Mouse (Mus musculus) midbrain, postnatal 0 days (tissue): ENCODE results near the gene Edc4. TPM values are rescaled to one million over a fixed set of nuclear protein-coding genes. Genes with fewer than 3 reads are reported as not detected.

ENCODE experiments used
- ATAC-seq: fragments of 200-750 bp; cut with Nextera tagmentation; 2 replicates; pipeline ENCODE4 v1.8.0; 2017; ENCODE audit warnings: moderate number of reproducible peaks, mild to moderate bottlenecking, moderate TSS enrichment, moderate library complexity; ENCODE audit not compliant: low FRiP score
- DNase-seq: peaks from one replicate; pipeline ENCODE4 v3.0.0-alpha.2; 2015; ENCODE audit warnings: low spot score
- H3K27ac ChIP-seq: fragments of 300-500 bp; sonication (generic); 2 replicates; pipeline ENCODE4 v1.5.1; 2014; ENCODE audit warnings: low read depth, mild to moderate bottlenecking, low read length, mixed read lengths
- H3K27me3 ChIP-seq: fragments of 300-500 bp; sonication (generic); 2 replicates; pipeline ENCODE4 v1.6.1; 2014; ENCODE audit warnings: low read length, control low read depth, mixed read lengths; ENCODE audit not compliant: insufficient read depth
- H3K36me3 ChIP-seq: fragments of 300-500 bp; sonication (generic); 2 replicates; pipeline ENCODE4 v1.6.1; 2014; ENCODE audit warnings: low read length, control low read depth, mixed read lengths; ENCODE audit not compliant: insufficient read depth
- H3K4me1 ChIP-seq: fragments of 300-500 bp; sonication (generic); 2 replicates; pipeline ENCODE4 v1.6.1; 2014; ENCODE audit warnings: mild to moderate bottlenecking, control low read depth, antibody characterized with exemption, low read length, mixed read lengths; ENCODE audit not compliant: insufficient read depth
- H3K4me2 ChIP-seq: fragments of 300-500 bp; sonication (generic); 2 replicates; pipeline ENCODE4 v1.6.1; 2014; ENCODE audit warnings: low read depth, mild to moderate bottlenecking, low read length, mixed read lengths; ENCODE audit not compliant: poor library complexity, severe bottlenecking
- H3K4me3 ChIP-seq: fragments of 300-500 bp; sonication (generic); 2 replicates; pipeline ENCODE4 v1.5.1; 2014; ENCODE audit warnings: low read depth, mild to moderate bottlenecking, low read length, moderate library complexity
- H3K9ac ChIP-seq: fragments of 300-500 bp; sonication (generic); replicated peaks from 2 replicates; pipeline ENCODE4 v1.6.1; 2014; ENCODE audit warnings: mild to moderate bottlenecking, low read length, moderate library complexity, mixed read lengths; ENCODE audit not compliant: poor library complexity, severe bottlenecking
- H3K9me3 ChIP-seq: fragments of 300-500 bp; sonication (generic); 2 replicates; pipeline ENCODE4 v1.6.1; 2016; ENCODE audit warnings: low read length, control low read depth
- CTCF ChIP-seq: IDR thresholded peaks from 2 replicates; pipeline ENCODE4 v1.5.1; 2016; ENCODE audit warnings: antibody characterized with exemption, mild to moderate bottlenecking
- WGBS: fragments of 180-500 bp; shearing (Covaris S2); extraction: QIAGEN DNeasy Blood & Tissue Kit; methylation state at CpG from one replicate; pipeline ENCODE4 v1.1.7; 2014; 5-methylcytosine and 5-hydroxymethylcytosine counted together
- polyA plus RNA-seq: library from polyadenylated mRNA; unstranded; fragments of >200 nt; fragmentation: Nextera tagmentation; extraction: Ambion mirVana; gene quantifications from 2 replicates; pipeline ENCODE4 v1.2.1, GENCODE M21; 2015
- total RNA-seq: library from RNA; depleted of rRNA; stranded (reverse); fragments of >200 nt; gene quantifications from 2 replicates; pipeline ENCODE4 v1.2.3, GENCODE M21; 2014

Gene Edc4
- total and polyA plus RNA-seq, 2 experiments from 2014 or later = 45.4 to 125 TPM

- DNase-seq = no peak
- Histone ChIP-seq H3K36me3 (peaks cover 5% of the 10 kb centered on the region), H3K4me1 (peaks cover 7% of the 10 kb centered on the region), H3K27me3 (no peaks in the 10 kb centered on the region), H3K27ac (no peak within 1 kb of the TSS), H3K9ac (no peak within 1 kb of the TSS), H3K4me2 (no peak within 1 kb of the TSS), H3K9me3 (no peaks in the 10 kb centered on the region), H3K4me3 (no peak within 1 kb of the TSS)
- WGBS = 94% methylated on average over 2 of the region's 2 CpGs
- TF ChIP-seq CTCF = no peak
- no peak for ATAC-seq
Observed at GRCm38 (mm10) chr8:105933762-105934161, 53.1 kb downstream of the Edc4 start, which contains the start of gene Ctrl. Gene Ctrl, minus strand, starts transcription at chr8:105933862.

- no peaks in the 10 kb centered on the region for H3K27me3 ChIP-seq
- peaks cover 5% of the 10 kb centered on the region for H3K36me3 ChIP-seq
- no peak for DNase-seq
- no peak overlapping the region for H3K4me2 ChIP-seq
- no peak overlapping the region for H3K27ac ChIP-seq
- H3K4me1 ChIP-seq = peaks cover 7% of the 10 kb centered on the region
- WGBS = 83% methylated on average over 6 of the region's 6 CpGs
- H3K4me3 ChIP-seq = no peak overlapping the region
- H3K9ac ChIP-seq = no peak overlapping the region
- no peak for ATAC-seq
- H3K9me3 ChIP-seq = no peaks in the 10 kb centered on the region
- TF ChIP-seq CTCF = no peak
Observed at GRCm38 (mm10) chr8:105935105-105935504, 54.4 kb downstream of the Edc4 start.

- ATAC-seq (0 out of 2 replicates have a peak, but pooled peaks have one; percentile 1), DNase-seq (no peak)
Observed at GRCm38 (mm10) chr8:105935863-105936603, 55.4 kb downstream of the Edc4 start.

GRCm38 (mm10) chr8:105936866-105937475 lies 56.3 kb downstream of the Edc4 start:
- peak overlapping the region; percentile 93 for H3K9ac ChIP-seq
- peak overlapping the region; percentile 60 for H3K4me3 ChIP-seq
- peak overlapping the region; percentile 95 for H3K27ac ChIP-seq
- no peaks in the 10 kb centered on the region for H3K27me3 ChIP-seq
- 1% methylated on average over 30 of the region's 30 CpGs for WGBS
- no peaks in the 10 kb centered on the region for H3K9me3 ChIP-seq
- peaks cover 5% of the 10 kb centered on the region for H3K36me3 ChIP-seq
- peak; percentile 91 for ATAC-seq
- peaks cover 7% of the 10 kb centered on the region for H3K4me1 ChIP-seq
- no peak; the same call in 1 of the 2 replicates for TF ChIP-seq CTCF
- peak; percentile 95 for DNase-seq
- H3K4me2 ChIP-seq = peak overlapping the region; percentile 71

More at GRCm38 (mm10) chr8:105935863-105936603, 55.4 kb downstream of the Edc4 start:
- Histone ChIP-seq H3K4me2 (peak overlapping the region; percentile 71), H3K4me1 (peaks cover 7% of the 10 kb centered on the region), H3K4me3 (peak overlapping the region; percentile 60), H3K9me3 (no peaks in the 10 kb centered on the region), H3K27me3 (no peaks in the 10 kb centered on the region), H3K27ac (peak overlapping the region; percentile 95), H3K36me3 (peaks cover 5% of the 10 kb centered on the region), H3K9ac (peak overlapping the region; percentile 93)
- no peak for TF ChIP-seq CTCF
- 26% methylated on average over 7 of the region's 7 CpGs for WGBS

- no peaks in the 10 kb centered on the region for H3K27me3 ChIP-seq
- H3K9ac ChIP-seq = peak overlapping the region; percentile 93
- H3K9me3 ChIP-seq = no peaks in the 10 kb centered on the region
- H3K4me2 ChIP-seq = peak overlapping the region; percentile 71
- H3K36me3 ChIP-seq = peaks cover 2% of the 10 kb centered on the region
- ATAC-seq (peak; percentile 56), DNase-seq (no peak)
- H3K27ac ChIP-seq = peak overlapping the region; percentile 95
- TF ChIP-seq CTCF = no peak
- H3K4me3 ChIP-seq = peak overlapping the region; percentile 60
- peaks cover 7% of the 10 kb centered on the region for H3K4me1 ChIP-seq
- 2% methylated on average over 33 of the region's 33 CpGs for WGBS
Observed at GRCm38 (mm10) chr8:105937496-105938305, 57.0 kb downstream of the Edc4 start.
